Mouse (Mus musculus) thymus, adult 2 months (tissue): ENCODE measurements around the gene Ern2.

Experiments
- CTCF ChIP-seq: fragments of 200-500 bp; IDR thresholded peaks from 2 replicates; pipeline ENCODE4 v1.5.1; 2012; ENCODE audit warnings: mild to moderate bottlenecking, control low read depth, low read length, moderate library complexity, borderline replicate concordance; ENCODE audit not compliant: control insufficient read depth, poor library complexity, insufficient read depth; ENCODE audit errors: extremely low read depth
- POLR2A ChIP-seq: fragments of 200-500 bp; IDR thresholded peaks from 2 replicates; pipeline ENCODE4 v1.6.1; 2012; ENCODE audit warnings: mild to moderate bottlenecking, low read length, control low read depth, moderate library complexity; ENCODE audit not compliant: control insufficient read depth, poor library complexity, insufficient read depth; ENCODE audit errors: extremely low read depth

- TF ChIP-seq CTCF (no peak), POLR2A (no peak)
These were observed 7.9 kb upstream of the Ern2 start for GRCm38 (mm10) chr7:122193919-122194318.
